Mouse (Mus musculus) adrenal gland (tissue): ENCODE results near the gene Pla1a.

ENCODE experiments used
- intact Hi-C: fragments of 180-260 bp; cut with DNase I; formaldehyde crosslinking; loops from one replicate; pipeline ENCODE4 v1.15.1; 2025

Pla1a gene

DNA sequence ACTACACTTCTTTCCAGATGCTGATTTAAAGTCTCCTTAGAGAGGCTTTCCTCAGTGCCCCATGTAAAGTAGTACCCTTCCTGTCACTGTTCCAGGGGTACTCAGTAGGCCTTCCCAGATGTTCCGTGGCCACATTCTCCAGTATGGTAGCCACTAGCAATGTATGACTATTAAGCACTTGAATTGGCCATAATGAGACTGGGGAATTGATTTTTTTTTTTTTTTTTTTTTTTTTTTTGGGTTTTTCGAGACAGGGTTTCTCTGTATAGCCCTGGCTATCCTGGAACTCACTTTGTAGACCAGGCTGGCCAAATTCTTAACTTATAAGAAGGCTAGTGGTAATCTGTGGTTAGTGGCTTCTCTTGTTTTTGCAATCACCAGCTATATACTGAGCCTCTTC is 83.1 kb downstream of the Pla1a start:
- intact Hi-C loops = loop anchor here (5.0 kb wide), 1 partner anchor 157 kb away; no protein-coding TSS in a partner anchor

DNA sequence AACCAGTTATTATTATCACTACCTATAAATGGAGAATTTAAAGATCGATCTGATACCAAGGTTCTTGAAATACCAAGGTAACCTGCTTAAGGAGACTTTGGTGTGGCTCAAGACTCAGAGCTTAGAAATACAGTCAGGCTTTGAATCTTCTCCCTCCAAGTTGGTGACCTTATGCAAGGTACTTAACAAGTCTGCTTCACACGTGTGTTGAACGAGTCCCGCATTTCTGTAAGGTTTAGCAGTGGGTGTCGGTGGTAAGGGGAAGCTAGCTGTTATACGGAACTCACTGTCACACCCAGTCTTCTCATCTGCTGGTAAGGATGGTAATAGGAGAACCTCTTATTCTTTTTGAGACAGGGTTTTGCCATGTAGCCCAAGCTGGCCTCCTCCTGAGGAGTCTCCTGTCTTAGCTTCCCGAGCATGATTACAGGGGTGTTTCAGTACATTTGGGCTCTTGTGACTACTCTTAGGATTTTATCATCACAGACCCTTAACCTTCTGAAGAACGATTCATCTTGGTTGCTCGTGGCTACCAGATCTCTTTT is 84.7 kb downstream of the Pla1a start:
- intact Hi-C loops = loop anchor here (5.0 kb wide), 1 partner anchor 159 kb away; no protein-coding TSS in a partner anchor

DNA sequence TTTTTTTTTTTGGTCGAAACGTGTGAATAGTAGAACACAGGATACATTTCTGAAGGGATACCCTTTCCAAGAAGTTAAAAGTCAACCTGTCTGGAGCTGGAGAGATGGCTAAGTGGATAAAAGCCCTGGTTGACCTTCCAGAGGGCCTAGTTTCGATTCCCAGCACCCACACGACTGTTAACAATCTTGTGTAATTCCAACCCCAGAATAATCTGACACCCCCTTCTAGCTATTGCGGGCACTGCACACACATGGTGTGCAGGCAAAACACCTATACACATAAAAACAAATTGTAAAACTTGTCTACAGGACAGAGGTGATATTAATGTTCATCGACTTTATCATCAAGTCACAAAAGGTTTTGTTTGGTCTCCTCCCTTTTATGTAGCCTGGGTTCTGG is 85.4 kb downstream of the Pla1a start:
- intact Hi-C loops = loop anchor here (5.0 kb wide), 1 partner anchor 160 kb away; no protein-coding TSS in a partner anchor

DNA sequence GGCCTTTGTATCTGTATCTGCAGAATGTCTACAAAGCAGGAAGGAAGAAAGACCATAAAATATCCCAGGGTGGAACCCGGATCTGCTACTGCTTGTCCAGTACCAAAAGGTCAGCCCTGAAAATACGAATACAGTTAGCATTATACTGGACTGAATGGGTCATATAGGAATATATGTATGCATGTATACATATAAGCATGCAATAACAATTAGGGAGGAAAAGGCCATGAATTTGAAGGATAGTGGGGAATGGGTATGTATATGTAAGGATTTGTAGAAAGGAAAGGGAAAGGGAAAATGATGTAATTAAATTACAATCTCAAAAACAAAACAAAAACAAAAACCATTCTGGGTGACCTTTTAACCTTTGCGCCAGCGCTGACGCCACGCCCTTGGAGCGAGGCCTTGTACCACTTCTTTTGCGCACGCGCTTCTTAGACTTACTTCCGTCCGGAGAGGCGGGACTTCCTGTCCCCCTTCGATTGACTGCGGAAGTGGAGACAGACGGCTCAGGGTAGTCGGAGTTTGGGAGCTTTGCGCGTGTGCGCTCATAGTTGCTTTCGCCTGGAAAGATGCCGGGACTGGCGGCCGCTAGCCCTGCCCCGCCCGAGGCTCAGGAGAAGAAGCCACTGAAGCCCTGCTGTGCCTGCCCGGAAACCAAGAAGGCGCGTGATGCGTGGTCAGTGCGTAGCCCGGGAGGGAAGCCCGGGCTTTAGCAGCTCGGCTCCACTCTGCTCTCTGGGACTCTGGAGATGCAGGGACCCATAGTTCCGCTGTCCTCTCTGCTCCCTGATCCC is 86.2 kb downstream of the Pla1a start, which contains the start of the genes Cox17 and Gm21987:
Gene Cox17, plus strand, starts transcription at position 463 of the 797 bp plus-strand sequence.
Gene Gm21987, plus strand, starts transcription at position 512 of the 797 bp plus-strand sequence.
- intact Hi-C loops = loop anchor here (5.0 kb wide), 1 partner anchor 161 kb away; no protein-coding TSS in a partner anchor
